Mouse (Mus musculus): ENCODE data around the gene Pias4.
A peak's percentile ranks its signal among the peaks of the same experiment; 100 is the strongest.

Gene Pias4

DNA sequence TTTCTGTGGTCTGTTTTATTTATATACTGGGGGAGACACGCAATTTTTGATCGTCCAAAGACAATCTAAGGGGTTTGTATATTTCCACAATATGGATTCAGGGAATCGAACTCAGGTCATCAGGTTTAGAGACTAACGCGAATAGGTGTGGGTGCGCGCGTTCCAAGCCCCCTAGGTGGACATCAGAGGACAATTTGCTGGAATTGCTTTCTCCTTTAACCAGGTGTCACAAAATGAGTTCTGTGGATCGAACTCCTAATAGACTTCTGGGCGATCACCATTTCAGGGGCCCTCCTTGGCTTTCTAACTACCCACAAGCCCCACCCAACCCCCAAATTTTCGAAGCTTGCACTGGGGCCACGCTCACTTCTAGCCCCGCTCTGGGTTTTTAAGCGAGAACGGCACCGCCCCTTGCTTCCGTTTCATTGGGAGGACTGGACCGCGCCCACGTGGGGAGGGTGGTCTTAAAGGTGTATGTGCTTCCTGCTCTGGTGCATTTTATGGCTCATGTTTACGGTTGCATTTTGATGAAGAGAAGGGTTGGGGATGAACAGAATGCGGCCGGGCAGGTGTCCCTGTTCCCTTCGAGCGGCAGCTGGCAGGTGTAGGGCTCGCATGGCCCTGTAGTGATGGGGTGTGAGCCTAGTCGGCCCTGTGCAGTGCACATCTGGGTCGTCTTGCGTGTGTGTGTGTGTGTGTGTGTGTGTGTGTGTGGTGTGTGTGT is 960 bp upstream of the Pias4 start:
- DNase-seq (ENCODE audit: low spot score) = peak; percentile 79

DNA sequence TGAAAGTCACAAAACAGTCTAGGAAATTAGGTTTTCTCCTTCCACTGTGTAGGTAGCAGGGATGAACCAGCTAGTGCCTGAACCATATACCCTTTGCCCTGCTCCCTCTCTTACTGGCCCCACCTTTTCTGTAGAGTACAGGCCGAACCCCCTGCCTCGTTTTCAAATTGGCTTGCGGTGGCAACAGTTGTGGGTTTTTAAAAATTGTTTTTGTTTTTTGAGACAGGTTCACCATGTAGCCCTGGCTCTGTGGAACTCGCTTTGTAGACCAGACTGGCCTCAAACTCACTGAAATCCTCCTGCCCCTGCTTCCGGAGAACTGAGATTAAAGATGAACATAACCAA is 336 bp upstream of the Pias4 start:
- DNase-seq (ENCODE audit: low spot score) = no peak

DNA sequence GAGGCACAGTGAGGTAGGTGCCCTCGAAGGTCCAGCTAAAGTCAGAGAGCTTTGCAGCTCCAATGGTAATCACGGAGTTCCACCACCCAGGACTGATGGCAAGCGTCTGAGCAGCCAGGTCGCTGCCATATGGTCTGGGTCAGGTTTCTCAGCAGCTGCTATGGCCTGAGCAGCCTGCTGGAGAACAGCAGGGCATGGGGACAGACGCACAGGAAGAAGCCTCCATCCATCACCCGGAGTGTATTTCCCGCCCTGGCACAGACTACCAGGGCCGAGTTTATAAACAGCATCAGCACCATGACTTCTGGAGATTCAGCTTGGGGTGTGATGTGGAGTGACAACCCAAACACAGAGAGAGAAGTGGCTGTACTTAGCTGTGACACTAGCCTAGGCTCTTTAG is 2.6 kb downstream of the Pias4 start:
- DNase-seq (ENCODE audit: low spot score) = no peak

DNA sequence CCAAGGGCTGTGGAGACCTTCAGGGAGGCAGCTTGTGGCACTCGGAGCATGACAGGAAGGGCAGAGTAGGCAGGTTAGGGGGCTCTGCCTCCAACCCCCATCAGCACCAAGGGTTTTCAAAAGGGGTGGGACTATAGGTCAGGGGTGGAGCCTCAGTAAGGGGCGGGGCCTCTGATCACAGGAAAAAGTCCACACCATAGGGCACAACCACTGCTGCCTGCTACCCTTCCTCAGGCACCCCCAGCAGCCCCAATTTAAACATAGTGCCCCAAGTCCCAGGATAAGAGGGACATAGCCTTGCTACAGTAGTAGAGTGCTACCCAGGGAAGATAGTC is 5.4 kb downstream of the Pias4 start:
- DNase-seq (ENCODE audit: low spot score) = no peak

DNA sequence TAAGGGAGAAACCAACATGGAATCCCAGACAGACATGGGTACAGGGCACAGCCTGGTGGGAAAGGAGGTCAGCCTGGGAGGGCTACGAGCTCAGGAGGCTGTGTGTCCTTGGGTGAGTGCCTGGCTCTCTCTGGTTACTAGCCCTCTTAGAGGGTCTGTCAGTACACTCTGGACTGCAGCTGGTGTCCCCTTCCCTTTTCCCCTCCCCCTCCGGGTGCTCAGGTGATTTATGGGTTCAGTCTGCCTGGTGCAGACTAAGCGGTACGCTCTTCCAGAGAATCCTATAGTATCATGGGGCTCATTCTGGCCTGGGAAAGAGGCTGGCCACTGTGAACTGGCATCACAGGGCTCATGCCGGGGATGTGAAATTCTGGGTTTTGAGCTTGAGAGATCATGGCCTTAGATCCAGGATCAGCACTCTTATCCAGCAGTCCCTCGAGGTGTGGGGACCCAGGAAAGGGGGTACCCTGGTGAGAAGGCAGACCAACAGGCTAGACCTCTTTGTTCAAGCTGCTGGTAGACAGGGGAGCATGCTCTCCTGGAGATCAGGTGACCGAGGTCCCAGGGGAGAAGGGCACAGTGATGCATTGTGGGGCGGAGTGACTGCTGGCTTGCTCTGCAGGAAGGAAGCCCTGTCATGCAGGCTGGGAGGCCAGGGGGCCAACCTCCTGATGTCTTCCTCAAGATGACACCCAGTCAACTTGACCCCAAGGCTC is 6.0 kb downstream of the Pias4 start:
- DNase-seq (ENCODE audit: low spot score) = no peak

DNA sequence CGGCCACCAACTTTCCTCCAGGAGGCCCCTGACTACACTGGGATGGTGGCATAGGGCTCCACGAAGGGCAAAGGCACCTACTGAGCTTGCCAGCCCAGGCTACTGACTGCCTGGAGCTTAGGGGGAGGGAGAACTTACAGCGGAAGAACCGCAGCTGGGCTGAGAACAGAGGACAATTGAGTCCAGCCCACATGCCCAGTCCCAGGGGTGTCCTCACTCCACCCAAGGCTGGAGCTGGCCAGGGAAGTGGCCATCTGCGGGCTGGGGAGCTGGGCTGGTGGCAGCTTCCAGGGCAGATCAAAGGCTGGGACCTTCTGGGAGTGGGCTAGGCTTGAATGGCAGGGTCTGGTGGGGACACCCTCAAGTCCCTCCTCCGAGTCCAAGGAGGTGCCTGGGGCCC is 13.0 kb downstream of the Pias4 start:
- no peak for DNase-seq (ENCODE audit: low spot score)

DNA sequence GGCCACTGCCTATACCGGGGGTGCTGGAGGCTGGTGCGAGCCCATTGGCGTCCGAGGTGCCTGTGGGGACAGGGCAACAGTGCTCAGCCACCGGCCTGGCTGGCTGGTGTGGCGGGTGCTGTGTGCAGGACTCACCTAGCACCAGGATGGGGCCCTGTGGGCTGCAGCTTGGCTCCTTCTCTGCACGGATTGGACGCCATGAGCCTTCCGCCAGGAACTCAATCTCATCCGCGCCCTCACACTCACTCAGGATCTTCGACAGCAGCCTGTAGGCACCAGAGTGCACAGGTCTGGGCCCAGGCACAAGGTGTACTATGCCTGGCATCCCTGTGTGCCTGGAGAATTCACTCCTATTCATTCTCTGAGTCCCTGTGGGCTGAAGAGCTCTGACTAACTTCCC is 13.4 kb downstream of the Pias4 start:
- DNase-seq (ENCODE audit: low spot score) = no peak

DNA sequence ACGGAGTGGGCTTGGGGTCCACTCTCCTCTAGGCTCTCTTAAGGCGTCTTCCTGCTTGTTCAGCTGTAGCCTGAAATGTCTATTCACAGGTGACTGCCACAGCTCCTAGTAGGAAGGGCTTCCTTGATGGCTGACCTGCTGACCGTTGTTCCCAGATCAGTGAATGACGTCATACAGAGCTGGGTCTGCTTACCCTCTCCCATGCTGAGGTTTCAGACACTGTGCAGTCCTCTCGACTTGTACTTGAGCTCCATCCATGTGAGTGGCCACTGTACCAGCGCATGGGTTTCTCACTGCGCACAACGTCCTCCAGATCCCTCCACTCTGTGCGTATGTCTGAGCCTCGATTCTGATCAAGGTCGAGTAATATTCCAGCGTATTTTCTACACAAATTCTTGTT is 15.1 kb downstream of the Pias4 start:
- no peak for DNase-seq (ENCODE audit: low spot score)

DNA sequence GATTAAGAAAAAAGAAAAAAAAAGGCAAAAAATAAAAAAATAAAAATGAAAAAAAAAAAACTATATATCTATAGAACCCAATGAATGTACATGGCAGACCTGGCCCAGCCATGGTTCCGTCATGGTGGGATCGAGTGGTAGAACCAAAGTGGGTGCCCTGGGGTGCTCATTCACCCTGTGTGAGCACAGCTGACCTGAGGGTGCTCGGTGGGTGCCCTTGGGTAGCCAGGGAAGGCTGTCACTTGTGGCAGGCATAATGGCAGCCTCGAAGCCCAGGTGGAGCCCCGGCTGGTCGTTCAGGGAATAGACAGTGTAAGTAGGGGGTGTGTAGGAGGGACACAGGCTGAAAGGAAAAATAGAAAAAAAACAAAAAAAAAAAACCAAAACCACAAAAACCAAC is 16.5 kb downstream of the Pias4 start:
- DNase-seq (ENCODE audit: low spot score) = no peak

DNA sequence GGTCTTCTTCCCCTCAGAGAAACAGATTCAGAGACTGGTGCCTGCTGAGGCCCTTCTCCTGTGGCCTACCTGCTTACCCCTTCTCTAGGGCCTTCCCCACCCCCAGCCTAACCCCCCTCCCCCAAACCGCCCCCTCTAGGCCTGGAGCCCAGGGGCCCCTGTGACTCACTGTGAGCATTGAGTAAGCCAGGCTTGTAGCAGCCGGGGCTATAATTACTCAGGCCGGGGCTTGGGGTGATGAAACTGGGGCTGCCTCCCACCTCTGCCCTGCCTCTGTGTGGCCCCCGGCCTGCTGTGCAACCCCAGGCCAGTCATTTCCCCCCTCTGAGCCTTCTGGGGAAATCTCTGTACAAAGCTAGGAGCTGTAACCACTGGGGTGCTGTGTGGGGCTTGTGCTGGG is 21.4 kb downstream of the Pias4 start:
- no peak for DNase-seq (ENCODE audit: low spot score)

DNA sequence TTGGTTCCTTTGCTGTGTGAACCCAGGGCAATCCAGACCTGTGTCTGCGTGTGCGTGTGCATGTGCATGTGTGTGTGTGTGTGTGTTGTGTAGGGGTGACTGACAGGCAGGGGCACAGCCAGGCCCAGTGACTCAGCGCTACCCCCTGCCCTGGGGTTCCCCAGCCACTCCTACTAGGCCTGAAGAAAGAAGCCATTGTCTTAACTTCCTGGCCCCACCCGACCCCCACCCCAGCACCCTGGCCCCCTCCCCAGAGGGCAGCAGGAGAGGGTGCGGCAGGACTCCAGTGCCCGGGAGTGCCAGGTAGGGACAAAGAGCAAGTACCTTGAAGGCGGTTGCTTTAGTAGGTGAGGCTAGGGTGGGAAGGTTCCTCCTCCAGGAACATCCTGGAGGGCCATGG is 21.9 kb downstream of the Pias4 start:
- no peak for DNase-seq (ENCODE audit: low spot score)

DNA sequence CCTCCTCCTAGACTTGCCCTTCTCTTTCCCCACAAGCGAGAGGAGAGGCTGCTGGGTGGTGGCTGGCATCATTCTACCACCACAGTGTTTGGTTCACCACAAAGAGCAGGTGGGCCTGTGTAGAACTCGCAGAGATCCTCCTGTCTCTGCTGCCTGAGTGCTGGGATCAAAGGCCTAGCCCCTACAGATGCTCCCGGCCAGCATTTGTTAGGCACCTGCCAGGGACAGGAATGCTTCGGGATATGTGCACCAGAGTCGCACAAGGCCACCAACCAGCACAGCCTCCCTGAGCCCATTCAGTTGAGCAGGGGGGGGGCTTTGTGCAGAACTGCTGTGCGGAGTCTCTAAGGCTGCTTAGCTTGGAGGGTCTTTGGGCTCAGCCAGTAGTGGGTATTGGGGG is 22.4 kb downstream of the Pias4 start:
- DNase-seq (ENCODE audit: low spot score) = no peak

DNA sequence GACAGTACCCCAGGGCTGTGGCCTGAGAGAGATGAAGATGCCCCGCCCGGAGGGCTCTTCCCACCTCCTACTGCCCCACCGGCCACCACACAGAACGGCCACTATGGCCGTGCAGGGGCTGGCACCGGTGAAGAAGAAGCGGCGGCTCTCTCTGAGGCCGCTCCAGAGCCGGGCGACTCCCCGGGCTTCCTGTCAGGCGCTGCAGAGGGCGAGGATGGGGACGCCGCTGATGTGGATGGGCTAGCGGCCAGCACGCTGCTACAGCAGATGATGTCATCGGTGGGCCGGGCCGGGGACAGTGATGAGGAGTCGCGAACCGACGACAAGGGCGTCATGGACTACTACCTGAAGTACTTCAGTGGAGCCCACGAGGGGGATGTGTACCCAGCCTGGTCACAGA is 23.1 kb downstream of the Pias4 start:
- no peak for DNase-seq (ENCODE audit: low spot score)

DNA sequence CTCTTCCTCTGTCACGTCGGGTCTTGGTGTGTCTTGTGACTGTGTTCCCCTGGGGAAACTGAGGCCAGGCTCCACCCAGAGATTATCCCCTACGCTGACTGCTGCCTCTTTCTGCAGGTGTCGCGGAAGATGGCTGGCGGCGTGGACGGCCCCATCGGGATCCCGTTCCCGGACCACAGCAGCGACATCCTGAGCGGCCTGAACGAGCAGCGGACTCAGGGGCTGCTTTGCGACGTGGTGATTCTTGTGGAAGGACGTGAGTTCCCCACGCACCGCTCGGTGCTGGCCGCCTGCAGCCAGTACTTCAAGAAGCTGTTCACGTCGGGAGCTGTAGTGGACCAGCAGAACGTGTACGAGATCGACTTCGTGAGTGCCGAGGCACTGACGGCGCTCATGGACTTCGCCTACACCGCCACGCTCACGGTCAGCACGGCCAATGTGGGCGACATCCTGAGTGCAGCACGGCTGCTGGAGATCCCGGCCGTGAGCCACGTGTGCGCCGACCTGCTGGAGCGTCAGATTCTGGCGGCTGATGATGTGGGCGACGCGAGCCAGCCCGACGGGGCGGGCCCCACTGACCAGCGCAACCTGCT is 23.8 kb downstream of the Pias4 start:
- DNase-seq (ENCODE audit: low spot score) = no peak

DNA sequence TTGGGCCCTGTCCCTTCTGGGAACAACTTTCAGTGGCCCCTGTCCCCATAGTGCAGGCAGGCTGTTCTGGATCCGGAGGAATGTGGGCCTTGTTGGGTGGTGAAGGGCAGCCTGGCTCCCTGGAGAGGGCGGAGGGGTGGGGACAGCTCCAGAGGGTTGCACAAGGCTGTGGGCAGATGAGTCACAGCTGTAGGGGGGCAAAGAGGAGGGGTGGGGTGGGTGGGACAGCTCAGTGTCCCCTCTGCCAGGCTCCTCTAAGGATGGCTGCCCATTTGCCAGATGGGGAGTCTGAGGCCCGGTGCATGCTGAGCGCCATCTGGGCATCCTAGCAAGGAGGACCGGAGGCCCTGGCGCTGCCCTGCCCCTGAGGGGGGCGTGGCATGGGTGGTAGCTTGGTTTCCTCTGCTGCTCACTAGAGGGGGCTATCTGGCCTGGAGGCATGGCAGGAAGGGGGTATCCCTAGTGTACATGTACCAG is 24.5 kb downstream of the Pias4 start:
- no peak for DNase-seq (ENCODE audit: low spot score)

DNA sequence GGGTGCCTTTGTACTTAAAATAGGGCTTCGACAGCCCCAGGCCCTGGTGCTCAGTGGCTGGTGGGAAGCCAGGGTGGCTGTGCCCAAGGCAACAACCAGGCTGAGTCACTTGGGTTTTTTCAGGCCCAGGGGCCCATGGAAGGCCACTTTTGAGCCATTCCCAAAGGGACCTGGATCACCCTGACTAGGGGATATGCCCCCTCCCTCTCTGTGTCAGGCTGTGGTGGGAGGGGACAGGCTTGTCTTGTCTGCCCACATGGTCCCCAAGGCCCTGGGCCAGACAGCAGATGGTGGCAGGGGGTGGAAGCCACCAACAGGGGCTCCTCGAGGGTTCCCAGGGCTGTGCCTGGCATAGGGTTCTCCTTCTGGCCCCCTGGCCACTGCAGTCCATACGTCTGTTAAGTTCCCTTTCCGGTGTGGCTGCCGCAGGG is 25.2 kb downstream of the Pias4 start:
- no peak for DNase-seq (ENCODE audit: low spot score)

DNA sequence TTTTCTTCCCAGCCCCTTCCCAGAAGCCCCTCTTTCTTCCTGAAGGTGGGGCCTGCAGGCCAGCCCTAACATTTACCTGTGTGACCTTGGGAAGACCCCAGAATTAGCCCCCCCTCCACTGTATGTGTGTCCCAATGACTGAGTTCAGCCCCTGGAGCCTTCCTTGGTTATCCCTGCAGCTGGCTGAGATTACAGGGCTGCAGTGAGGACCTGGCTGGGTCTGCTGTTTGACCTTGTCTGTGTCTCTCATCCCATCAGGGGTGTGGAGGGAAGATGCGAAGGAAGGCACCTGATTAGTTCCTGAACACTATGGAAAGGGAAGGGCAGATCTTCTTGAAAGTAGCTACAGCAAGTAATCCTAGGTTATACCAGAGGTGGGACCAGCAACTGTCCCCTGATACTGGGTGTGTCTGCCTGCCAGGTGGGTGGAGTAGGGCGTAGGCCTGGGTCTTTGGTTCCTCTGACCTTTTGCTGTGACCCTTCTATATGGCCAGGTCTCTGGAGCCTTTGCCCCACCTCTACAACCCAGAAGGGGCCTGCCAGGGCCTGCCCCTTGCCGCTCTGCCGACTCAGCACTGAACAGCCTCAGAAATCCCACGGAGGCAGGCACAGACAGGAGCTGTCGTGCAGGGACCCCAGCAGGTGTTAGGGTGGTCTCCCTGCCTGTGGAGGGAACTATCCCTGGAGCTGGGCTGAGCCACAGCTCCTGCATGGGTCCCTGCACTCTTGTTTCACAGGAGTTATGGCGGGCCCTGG is 26.1 kb downstream of the Pias4 start:
- DNase-seq (ENCODE audit: low spot score) = no peak

DNA sequence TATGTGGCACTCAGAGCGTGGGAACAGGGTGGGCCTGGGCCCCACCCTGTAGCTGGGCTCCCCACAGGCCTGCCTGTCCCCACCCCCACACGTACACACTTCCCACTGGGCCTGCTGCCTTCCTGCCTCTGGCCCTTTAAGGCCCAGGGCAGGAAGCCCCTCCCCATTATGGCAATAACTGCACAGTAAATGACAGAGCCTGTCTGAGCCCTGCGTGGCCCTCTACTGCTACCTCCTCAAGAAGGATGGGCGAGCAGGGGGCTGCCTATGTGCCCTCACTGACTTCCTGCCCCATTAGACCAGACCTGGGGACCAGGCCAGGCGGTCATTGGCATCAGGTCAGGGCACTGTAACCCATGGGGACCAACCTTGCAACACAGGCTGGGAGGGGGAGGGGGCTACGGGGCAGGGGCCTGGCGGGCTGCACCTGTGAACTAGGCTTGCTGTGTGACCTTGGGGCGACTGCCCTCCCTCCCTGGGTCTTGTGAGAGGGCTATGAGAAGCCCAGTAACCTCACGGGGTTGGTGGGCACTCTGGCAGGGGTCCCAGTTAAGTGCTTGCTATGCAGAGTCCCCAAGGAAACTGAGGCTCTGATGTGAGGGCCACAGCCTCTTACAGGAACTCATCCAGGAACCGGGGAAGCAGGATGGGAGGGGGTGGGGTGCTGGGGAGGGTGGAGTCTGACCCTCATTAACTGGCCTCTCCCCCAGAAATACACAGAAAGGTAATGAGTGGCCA is 26.8 kb downstream of the Pias4 start:
- DNase-seq (ENCODE audit: low spot score) = no peak

DNA sequence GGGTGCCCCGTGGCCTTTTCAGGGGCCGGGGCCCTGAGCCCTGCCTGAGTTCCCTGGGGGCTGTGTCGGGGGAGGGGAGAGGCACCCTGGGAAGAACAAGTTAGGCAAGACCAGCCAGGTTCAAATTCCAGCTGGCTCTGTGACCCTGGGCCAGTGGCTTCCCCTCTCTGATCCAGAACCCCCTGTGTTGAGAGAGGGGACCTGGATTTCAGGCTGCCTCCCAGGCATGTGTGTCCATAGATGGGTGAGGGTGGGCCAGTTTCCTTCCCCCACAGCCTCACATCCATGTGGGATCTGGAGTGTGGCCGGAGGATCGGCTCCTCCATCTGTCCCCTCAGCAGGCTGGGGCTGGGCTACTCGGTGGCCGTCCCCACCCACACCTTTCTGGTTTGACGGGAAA is 27.7 kb downstream of the Pias4 start:
- no peak for DNase-seq (ENCODE audit: low spot score)

DNA sequence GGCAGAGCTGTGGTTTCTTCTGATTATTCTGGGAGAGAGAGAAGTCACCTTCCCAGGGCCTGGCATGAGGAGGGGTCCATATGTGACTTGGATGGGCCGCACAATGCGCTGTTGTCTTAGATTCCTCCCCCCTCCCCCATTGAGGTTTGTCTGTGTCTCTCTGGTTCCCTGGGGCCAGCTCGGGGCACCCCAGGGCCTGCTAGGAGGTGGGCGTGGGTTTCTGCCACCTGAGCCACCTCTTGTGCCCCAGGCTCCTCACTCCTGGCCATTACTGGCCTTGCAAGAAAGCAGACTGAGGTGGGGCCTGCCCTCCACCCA is 28.2 kb downstream of the Pias4 start:
- no peak for DNase-seq (ENCODE audit: low spot score)

DNA sequence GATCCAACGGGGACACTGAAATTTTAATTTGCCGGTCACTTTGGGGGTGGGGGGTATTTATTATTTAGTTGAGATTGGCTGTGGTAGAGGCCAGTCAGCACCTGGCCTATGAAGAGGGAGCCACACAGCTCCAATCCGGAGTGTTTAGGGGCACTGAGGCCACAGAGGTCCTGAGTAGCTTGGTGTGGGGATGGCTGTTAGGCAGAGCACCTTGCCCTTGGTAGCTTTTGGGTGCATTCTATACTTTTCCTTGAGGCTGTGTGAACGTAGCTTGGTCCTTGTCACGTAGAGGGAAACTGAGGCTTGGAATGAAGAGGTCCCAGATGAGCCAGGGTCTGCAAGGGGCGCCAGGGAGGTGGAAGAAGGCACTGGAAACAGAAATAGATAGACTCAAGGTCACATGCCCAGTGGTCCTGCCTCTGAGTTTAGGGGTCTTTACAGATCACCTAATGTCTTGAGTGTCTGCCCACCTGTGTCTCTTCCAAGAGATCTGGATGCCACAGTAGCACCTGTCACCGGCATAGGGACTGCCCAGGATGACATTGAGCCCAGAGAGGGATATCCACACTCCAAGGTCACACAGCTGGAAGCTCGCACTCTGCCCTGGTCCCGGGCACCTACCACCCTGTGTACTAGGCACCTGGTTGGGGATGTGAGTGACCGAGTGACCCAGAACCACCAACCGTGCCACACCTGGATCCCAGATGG is 28.7 kb downstream of the Pias4 start:
- no peak for DNase-seq (ENCODE audit: low spot score)
